Mouse (Mus musculus) myocyte (in vitro differentiated cells): ENCODE measurements around the gene Gm17359.

Experiments
- CEBPB ChIP-seq: IDR thresholded peaks from 2 replicates; pipeline ENCODE4 v1.6.1; 2011; ENCODE audit warnings: mild to moderate bottlenecking, moderate library complexity; ENCODE audit not compliant: poor library complexity, insufficient read depth, severe bottlenecking
- E2F4 ChIP-seq: IDR thresholded peaks from one replicate; pipeline ENCODE4 v1.6.1; 2011; ENCODE audit warnings: mild to moderate bottlenecking, control low read depth, moderate library complexity; ENCODE audit not compliant: insufficient read depth
- MAX ChIP-seq: IDR thresholded peaks from one replicate; pipeline ENCODE4 v1.6.1; 2011; ENCODE audit warnings: low read depth, mild to moderate bottlenecking, control low read depth
- MYOD1 ChIP-seq, 3 experiments: IDR thresholded peaks; one replicate each; pipeline ENCODE4 v1.6.1; 2011; ENCODE audit warnings: control low read depth in 2 of 3, low read depth in 2 of 3, mild to moderate bottlenecking in 2 of 3, moderate library complexity in 1 of 3; ENCODE audit not compliant: insufficient read length in 2 of 3, control insufficient read depth in 1 of 3
- MYOG ChIP-seq, 3 experiments: IDR thresholded peaks; one replicate each; pipeline ENCODE4 v1.6.1; 2011; ENCODE audit warnings: control low read depth in 2 of 3, low read depth in 2 of 3, mild to moderate bottlenecking in 2 of 3; ENCODE audit not compliant: insufficient read length in 2 of 3, control insufficient read depth in 1 of 3, insufficient read depth in 1 of 3
- POLR2A ChIP-seq: IDR thresholded peaks from one replicate; pipeline ENCODE4 v1.6.1; 2011; ENCODE audit warnings: low read depth, mild to moderate bottlenecking, control low read depth, moderate library complexity; ENCODE audit not compliant: insufficient read length
- POLR2AphosphoS2 ChIP-seq: IDR thresholded peaks from one replicate; pipeline ENCODE4 v1.6.1; 2011; ENCODE audit warnings: low read depth, control low read depth; ENCODE audit not compliant: insufficient read length
- REST ChIP-seq: IDR thresholded peaks from one replicate; pipeline ENCODE4 v1.6.1; 2011; ENCODE audit warnings: mild to moderate bottlenecking, control low read depth, moderate library complexity; ENCODE audit not compliant: insufficient read depth, insufficient read length
- SRF ChIP-seq: IDR thresholded peaks from one replicate; pipeline ENCODE4 v1.6.1; 2011; ENCODE audit warnings: low read depth; ENCODE audit not compliant: control insufficient read depth, insufficient read length
- TCF12 ChIP-seq: IDR thresholded peaks from one replicate; pipeline ENCODE4 v1.6.1; 2011; ENCODE audit warnings: mild to moderate bottlenecking, control low read depth; ENCODE audit not compliant: poor library complexity, insufficient read depth, severe bottlenecking
- TCF3 ChIP-seq: IDR thresholded peaks from one replicate; pipeline ENCODE4 v1.6.1; 2011; ENCODE audit warnings: low read depth, control low read depth; ENCODE audit not compliant: insufficient read length
- USF1 ChIP-seq: IDR thresholded peaks from one replicate; pipeline ENCODE4 v1.6.1; 2011; ENCODE audit warnings: low read depth, mild to moderate bottlenecking, control low read depth, moderate library complexity

- TF ChIP-seq POLR2A (no peak), MAX (no peak), TCF12 (no peak), TCF3 (no peak), CEBPB (no peak), POLR2AphosphoS2 (no peak), MYOD1 (IDR thresholded peaks at IDR 0.05; ENCODE audit: control insufficient read depth in 1 of 3, insufficient read length in 2 of 3, low read depth in 2 of 3) (no peak), E2F4 (no peak), REST (no peak), USF1 (no peak), MYOG (IDR thresholded peaks at IDR 0.05; ENCODE audit: control insufficient read depth in 1 of 3, insufficient read depth in 1 of 3, insufficient read length in 2 of 3, low read depth in 2 of 3) (no peak), SRF (no peak)
These were observed 78.6 kb downstream of the Gm17359 start for GRCm38 (mm10) chr3:79415081-79415480.
